Mouse (Mus musculus): Measurements from ENCODE around the gene Rabep2. TPM values are rescaled to one million over a fixed set of nuclear protein-coding genes. Genes with fewer than 3 reads are reported as not detected.
A peak's percentile ranks its signal among the peaks of the same experiment; 100 is the strongest.

Gene Rabep2
- total and polyA plus RNA-seq, 3 experiments: 33.7 to 38.5 (median 35.7) TPM

DNA sequence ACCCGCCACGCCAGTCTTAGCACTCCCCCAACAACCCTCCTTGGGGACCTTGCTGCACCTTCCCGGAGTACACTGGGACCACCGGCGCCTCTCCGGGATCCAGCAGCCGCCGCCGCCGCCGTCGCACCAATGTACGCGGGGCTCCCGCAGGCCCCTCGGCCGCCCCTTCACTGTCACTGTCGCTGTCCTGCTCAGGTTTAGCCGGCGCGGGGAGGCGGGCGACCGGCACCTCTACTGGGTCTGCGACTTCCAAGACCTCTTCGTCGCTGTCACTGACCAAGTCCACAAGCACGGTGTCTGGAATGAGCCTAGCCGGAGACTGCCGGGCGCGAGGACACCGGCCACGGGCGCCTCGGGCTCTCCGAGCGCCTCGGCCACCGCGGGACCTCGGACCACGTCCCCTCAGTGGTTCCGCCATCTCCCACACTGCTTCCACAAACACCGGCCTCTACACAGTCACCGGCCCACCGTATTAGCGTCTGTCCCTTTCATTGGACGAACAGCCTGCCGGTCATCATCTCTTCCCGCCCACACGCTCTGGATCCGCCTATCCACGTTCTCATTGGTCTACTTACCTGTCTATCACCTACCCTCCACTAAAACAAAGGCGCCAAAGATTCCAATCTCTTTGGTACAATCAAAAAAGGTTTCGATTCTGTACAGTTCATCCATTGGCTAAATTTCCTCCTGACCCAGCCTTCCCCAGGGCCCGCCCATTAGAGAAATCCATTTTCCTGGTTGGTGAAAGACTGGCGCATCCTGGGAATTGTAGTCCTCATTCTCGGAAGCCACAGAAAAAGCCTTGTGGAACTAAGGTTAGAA lies 32.0 kb upstream of the Rabep2 start, which contains the start of gene Nfatc2ip:
Gene Nfatc2ip (minus strand): TSS at position 440 of the 822 bp plus-strand sequence.
- TF ChIP-seq MAZ (IDR thresholded peaks at IDR 0.05; ENCODE audit: low read depth, low read length) (no peak), SIN3A (IDR thresholded peaks at IDR 0.05; ENCODE audit: low read length) (peak; percentile 76), HCFC1 (IDR thresholded peaks at IDR 0.05; ENCODE audit: low read depth, low read length) (peak; percentile 97), NELFE (IDR thresholded peaks at IDR 0.05; ENCODE audit: low read depth, low read length) (peak; percentile 82), TBP (conservative IDR thresholded peaks at IDR 0.05; ENCODE audit: low read depth, low read length) (peak; percentile 74; the same call in 1 of the 2 replicates), CHD2 (IDR thresholded peaks at IDR 0.05; ENCODE audit: low read length) (peak; percentile 99), IRF4 (IDR thresholded peaks at IDR 0.05; ENCODE audit: low read depth, low read length) (peak; percentile 93), SMC3 (IDR thresholded peaks at IDR 0.05; ENCODE audit: low read depth, low read length) (no peak), EP300 (IDR thresholded peaks at IDR 0.05; ENCODE audit: low read length) (no peak), MAFK (IDR thresholded peaks at IDR 0.05; ENCODE audit: insufficient replicate concordance, low read length) (no peak), E2F4 (IDR thresholded peaks at IDR 0.05; ENCODE audit: insufficient replicate concordance, low read depth, low read length) (peak; percentile 99), ZC3H11A (IDR thresholded peaks at IDR 0.05; ENCODE audit: low read depth, low read length) (no peak), POLR2A (IDR thresholded peaks at IDR 0.05; ENCODE audit: low read depth, low read length) (peak; percentile 91), MXI1 (IDR thresholded peaks at IDR 0.05; ENCODE audit: low read depth, low read length) (peak; percentile 82), MYC (IDR thresholded peaks at IDR 0.05; ENCODE audit: low read depth, low read length) (0 out of 2 replicates have a peak, but pooled peaks have one; percentile 24), ZMIZ1 (IDR thresholded peaks at IDR 0.05; ENCODE audit: low read depth, low read length) (0 out of 2 replicates have a peak, but pooled peaks have one; percentile 19), ELF1 (IDR thresholded peaks at IDR 0.05; ENCODE audit: low read depth, low read length) (peak; percentile 97), USF1 (IDR thresholded peaks at IDR 0.05; ENCODE audit: low read depth, low read length) (no peak), KAT2A (IDR thresholded peaks at IDR 0.05; ENCODE audit: insufficient replicate concordance, low read length) (peak; percentile 91), NRF1 (IDR thresholded peaks at IDR 0.05; ENCODE audit: low read depth, low read length) (peak; percentile 54; the same call in 1 of the 2 replicates), TCF12 (IDR thresholded peaks at IDR 0.05; ENCODE audit: low read depth, low read length) (peak; percentile 68), MAX (IDR thresholded peaks at IDR 0.05; ENCODE audit: low read length) (peak; percentile 15; the same call in 1 of the 2 replicates), POLR2AphosphoS2 (IDR thresholded peaks at IDR 0.05; ENCODE audit: low read depth, low read length) (0 out of 2 replicates have a peak, but pooled peaks have one; percentile 35)
- Histone ChIP-seq H3K4me2 (ENCODE audit: insufficient read depth, low read depth, poor library complexity, severe bottlenecking) (peak within 1 kb of the TSS; percentile 73), H3K36me3 (replicated peaks in 1 of 2; ENCODE audit: control insufficient read depth in 1 of 2, insufficient read depth in 1 of 2, low read length in 1 of 2) (peaks cover 4 to 12% of the 10 kb centered on the region in 2 experiments), H3K79me2 (replicated peaks; ENCODE audit: control insufficient read depth, extremely low read depth, insufficient read depth, poor library complexity, severe bottlenecking) (peaks cover 4% of the 10 kb centered on the region; the same call in 1 of the 2 replicates), H3K4me3 (replicated peaks in 1 of 3; ENCODE audit: low read depth in 2 of 3, low read length in 2 of 3, poor library complexity in 1 of 3) (peak within 1 kb of the TSS; percentile 88 to 95 (median 95)), H3K9ac (ENCODE audit: insufficient read depth, low read depth) (peak within 1 kb of the TSS; percentile 87), H3K27ac (ENCODE audit: insufficient read depth, low read depth) (no peak within 1 kb of the TSS; the same call in 1 of the 2 replicates), H3K27me3 (replicated peaks) (no peaks in the 10 kb centered on the region), H3K4me1 (ENCODE audit: control insufficient read depth in 1 of 2, insufficient read depth in 2 of 2) (peaks cover 2 to 28% of the 10 kb centered on the region in 2 experiments; a peak in 2 of 4 replicates), H3K9me3 (replicated peaks; ENCODE audit: low read length) (no peaks in the 10 kb centered on the region)
- dilution Hi-C loops (cut with MboI; ENCODE audit: extremely low pct_ligation_motif_present, extremely low pct_unique_long_range_greater_than_20kb, low sequenced_read_pairs) (no loop called here), in situ Hi-C loops (cut with MboI; ENCODE audit: low pct_ligation_motif_present, low pct_unique_long_range_greater_than_20kb, low sequenced_read_pairs) (loop anchor here (5.0 kb wide), 3 partner anchors 41 to 131 kb away; no protein-coding TSS in a partner anchor)
- DNase-seq (ENCODE audit: extremely low read depth): peak; percentile 99

Data from CH12.LX (cell line).